Mouse (Mus musculus) liver, postnatal 0 days (tissue): ENCODE results near the gene Tmem60.

Experiments
- CTCF ChIP-seq: sonication (generic); IDR thresholded peaks from 2 replicates; pipeline ENCODE4 v1.5.1; 2016; ENCODE audit warnings: antibody characterized with exemption, low read depth
- EP300 ChIP-seq: IDR thresholded peaks from 2 replicates; pipeline ENCODE4 v1.6.1; 2016; ENCODE audit warnings: antibody characterized with exemption, low read depth, mild to moderate bottlenecking

DNA sequence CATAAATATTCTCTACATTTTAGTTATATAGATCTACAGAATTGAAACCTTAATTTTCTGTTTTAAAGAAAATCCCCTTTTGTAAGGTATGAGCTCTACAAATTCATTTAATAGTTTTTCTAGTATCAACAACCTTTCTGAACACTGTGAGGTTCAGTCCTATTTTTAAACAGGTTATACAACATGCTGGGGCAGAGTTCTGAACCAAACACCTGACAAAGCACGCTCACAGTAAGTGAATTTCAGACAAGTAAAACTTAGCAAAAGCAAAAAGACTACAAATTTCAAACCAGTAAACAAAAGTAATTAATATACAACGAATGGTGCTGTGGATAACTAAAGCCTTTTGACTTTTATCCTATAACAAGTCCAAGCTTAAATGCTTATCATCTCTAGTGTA is 23.6 kb upstream of the Tmem60 start:
- TF ChIP-seq CTCF: no peak
- TF ChIP-seq EP300: no peak
